In genomic region chr3:55574003-55574402, GRCm38 (mm10) we compare ENCODE assay signal across 11 mouse cellular contexts.
DNase-seq lines count a peak whose midpoint lies in the region.
"Had no signal": no experiment of that assay in that cellular context is flagged by ENCODE, and none has a peak within 500 bp of the region (broad histone marks: within the 10 kb centered on the region; RNA-seq: fewer than 3 reads in every experiment).

No protein-coding gene starts in this region.

- peak; percentile 82 for DNase-seq in heart, adult 11 months
- DNase-seq in heart, embryonic 10.5 days (ENCODE audit: low spot score), result no peak
- peak; percentile 70 for DNase-seq in 3T3-L1 (ENCODE audit: low read depth, low spot score)
- peak; percentile 57 for DNase-seq in embryo, embryonic 10 days (ENCODE audit: low spot score)
- DNase-seq in layer of hippocampus, postnatal 36 days, result peak; percentile 45 to 50
- no peak for DNase-seq in thymus, postnatal 25 days
- no peak for DNase-seq in c-Kit-positive CD71-positive TER-119-positive erythroid progenitor cells, embryonic 14.5 days (ENCODE audit: low spot score)
- no peak for DNase-seq in thymus, postnatal 10 days (ENCODE audit: low spot score in 2 of 2)

- WGBS in heart, embryonic 10.5 days, result 52% methylated on average over 4 of the region's 4 CpGs

- H3K4me3 ChIP-seq in heart, embryonic 10.5 days, result no peak overlapping the region
- H3K4me3 ChIP-seq: embryonic facial prominence, embryonic 12.5 days; myocyte had no signal

- H3K27ac ChIP-seq in heart, embryonic 10.5 days, result no peak overlapping the region
- H3K27ac ChIP-seq: embryonic facial prominence, embryonic 12.5 days had no signal

- H3K9me3 ChIP-seq in heart, embryonic 10.5 days, result no peaks in the 10 kb centered on the region
- H3K9me3 ChIP-seq: embryonic facial prominence, embryonic 12.5 days had no signal

- no peaks in the 10 kb centered on the region for H3K4me1 ChIP-seq in heart, embryonic 10.5 days

- H3K27me3 ChIP-seq in heart, embryonic 10.5 days (ENCODE audit: insufficient read depth, poor library complexity, severe bottlenecking), result no peaks in the 10 kb centered on the region
- H3K27me3 ChIP-seq: CH12.LX; embryonic facial prominence, embryonic 12.5 days had no signal

- no peaks in the 10 kb centered on the region for H3K36me3 ChIP-seq in heart, embryonic 10.5 days
- H3K36me3 ChIP-seq: embryonic facial prominence, embryonic 12.5 days had no signal

Comparison
In these comparisons a context has a peak if more than half of its experiments do, and no peak if none do; other contexts are left out.
1. DNase-seq: peak in heart, adult 11 months (single experiment), 3T3-L1 (single experiment), embryo, embryonic 10 days (single experiment) and layer of hippocampus, postnatal 36 days (2 of 2); none in heart, embryonic 10.5 days (single experiment), thymus, postnatal 25 days (single experiment), c-Kit-positive CD71-positive TER-119-positive erythroid progenitor cells, embryonic 14.5 days (single experiment) and thymus, postnatal 10 days (0 of 2).